Mouse (Mus musculus) heart, adult 2 months (tissue): ENCODE measurements around the gene Dock1.

Experiments
- CTCF ChIP-seq: fragments of 200-600 bp; IDR thresholded peaks from 2 replicates; pipeline ENCODE4 v1.8.1; 2022; ENCODE audit warnings: antibody characterized with exemption, mild to moderate bottlenecking, moderate library complexity
- POLR2A ChIP-seq: fragments of 200-500 bp; IDR thresholded peaks from 2 replicates; pipeline ENCODE4 v1.6.1; 2011; ENCODE audit warnings: mild to moderate bottlenecking, low read depth, low read length, control low read depth; ENCODE audit not compliant: insufficient read depth

DNA sequence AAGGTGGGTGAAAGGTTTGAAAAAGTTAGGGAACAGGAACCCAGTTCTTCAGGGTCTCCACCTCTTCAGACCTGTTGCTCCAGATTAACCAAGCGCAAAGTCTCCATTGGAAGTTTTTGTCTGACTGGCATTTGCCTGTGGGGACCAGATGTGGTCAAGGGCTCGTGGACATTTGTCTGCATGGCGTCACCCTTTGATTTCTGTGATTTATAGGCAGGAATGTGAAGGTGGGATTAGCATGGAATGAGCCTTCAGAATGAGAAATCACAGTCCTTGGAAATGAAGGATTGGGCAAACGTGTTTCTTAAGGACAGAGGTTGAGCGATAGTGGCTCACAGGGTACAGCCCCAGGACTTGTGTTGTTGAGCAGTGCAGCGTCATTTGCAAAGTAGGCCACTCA, 17.9 kb downstream of the Dock1 start:
- no peak for TF ChIP-seq CTCF
- no peak for TF ChIP-seq POLR2A
